Mouse (Mus musculus) liver, postnatal 0 days (tissue): ENCODE data around the gene Lrrc47. TPM values are rescaled to one million over a fixed set of nuclear protein-coding genes. Genes with fewer than 3 reads are reported as not detected.

Experiments
- ATAC-seq: fragments of 200-750 bp; cut with Nextera tagmentation; 2 replicates; pipeline ENCODE4 v1.8.0; 2017; ENCODE audit warnings: mild to moderate bottlenecking, moderate library complexity
- DNase-seq: peaks from one replicate; pipeline ENCODE4 v3.0.0-alpha.2; 2016
- H3K27ac ChIP-seq: fragments of 300-500 bp; sonication (generic); 2 replicates; pipeline ENCODE4 v1.5.1; 2014; ENCODE audit warnings: antibody characterized with exemption, moderate library complexity, mild to moderate bottlenecking, low read depth
- H3K27me3 ChIP-seq: fragments of 300-500 bp; sonication (generic); 2 replicates; pipeline ENCODE4 v1.6.1; 2014; ENCODE audit warnings: low read length, control low read depth, mixed read lengths; ENCODE audit not compliant: insufficient read depth
- H3K36me3 ChIP-seq: fragments of 300-500 bp; sonication (generic); replicated peaks from 2 replicates; pipeline ENCODE4 v1.6.1; 2014; ENCODE audit warnings: mild to moderate bottlenecking, control low read depth, low read length, moderate library complexity, mixed read lengths; ENCODE audit not compliant: insufficient read depth
- H3K4me1 ChIP-seq: fragments of 300-500 bp; sonication (generic); 2 replicates; pipeline ENCODE4 v1.6.1; 2014; ENCODE audit warnings: antibody characterized with exemption, mild to moderate bottlenecking, control low read depth; ENCODE audit not compliant: insufficient read depth
- H3K4me2 ChIP-seq: fragments of 300-500 bp; sonication (generic); 2 replicates; pipeline ENCODE4 v1.6.1; 2014; ENCODE audit warnings: low read depth, mild to moderate bottlenecking, low read length, moderate library complexity, mixed read lengths
- H3K4me3 ChIP-seq: fragments of 300-500 bp; sonication (generic); 2 replicates; pipeline ENCODE4 v1.5.1; 2014; ENCODE audit warnings: low read depth, low read length
- H3K9ac ChIP-seq: fragments of 300-500 bp; sonication (generic); replicated peaks from 2 replicates; pipeline ENCODE4 v1.6.1; 2014; ENCODE audit warnings: mild to moderate bottlenecking, moderate library complexity
- H3K9me3 ChIP-seq: fragments of 300-500 bp; sonication (generic); 2 replicates; pipeline ENCODE4 v1.6.1; 2016; ENCODE audit warnings: mild to moderate bottlenecking, control low read depth, low read length, mixed read lengths
- CTCF ChIP-seq: sonication (generic); IDR thresholded peaks from 2 replicates; pipeline ENCODE4 v1.5.1; 2016; ENCODE audit warnings: antibody characterized with exemption, low read depth
- EP300 ChIP-seq: IDR thresholded peaks from 2 replicates; pipeline ENCODE4 v1.6.1; 2016; ENCODE audit warnings: antibody characterized with exemption, low read depth, mild to moderate bottlenecking
- WGBS: fragments of 180-500 bp; shearing (Covaris S2); extraction: QIAGEN DNeasy Blood & Tissue Kit; methylation state at CpG from one replicate; pipeline ENCODE4 v1.1.7; 2014; ENCODE audit not compliant: insufficient replicate concordance; 5-methylcytosine and 5-hydroxymethylcytosine counted together
- polyA plus RNA-seq: library from polyadenylated mRNA; unstranded; fragments of >200 nt; fragmentation: Nextera tagmentation; extraction: Ambion mirVana; gene quantifications from 2 replicates; pipeline ENCODE4 v1.2.1, GENCODE M21; 2015

Lrrc47 gene
- polyA plus RNA-seq, 1 experiment from 2014 or later, result 9.4 TPM

DNA sequence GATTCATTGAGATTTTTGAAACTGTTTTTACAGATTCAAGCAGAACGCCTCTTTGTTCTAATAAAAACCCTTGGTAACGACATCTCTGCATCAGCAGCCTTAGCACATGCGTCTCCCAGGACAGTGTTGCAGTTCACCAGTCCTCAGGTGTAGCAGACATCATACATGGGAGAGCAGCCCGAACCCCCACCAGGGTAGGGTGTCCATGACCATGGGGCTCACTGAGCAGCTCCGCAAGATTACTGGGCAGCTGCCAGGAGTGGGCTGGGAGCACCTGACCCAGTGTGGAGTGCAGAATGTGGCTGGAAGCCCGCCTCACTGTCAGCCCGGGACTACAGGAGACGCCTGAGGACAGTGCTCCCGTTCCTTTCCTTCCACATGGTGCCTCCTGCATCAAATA, 9.9 kb downstream of the Lrrc47 start:
- Histone ChIP-seq H3K27ac (no peak overlapping the region), H3K4me1 (peaks cover 31% of the 10 kb centered on the region), H3K9ac (no peak overlapping the region), H3K36me3 (peaks cover 56% of the 10 kb centered on the region), H3K27me3 (no peaks in the 10 kb centered on the region), H3K9me3 (no peaks in the 10 kb centered on the region), H3K4me3 (no peak overlapping the region), H3K4me2 (no peak overlapping the region)
- no peak for DNase-seq
- 84% methylated on average over 9 of the region's 9 CpGs for WGBS
- no peak for ATAC-seq
- TF ChIP-seq EP300, result no peak
- no peak for TF ChIP-seq CTCF

GRCm38 (mm10) chr4:154022407-154022806, 10.9 kb downstream of the Lrrc47 start:
- no peak for DNase-seq
- 82% methylated on average over 4 of the region's 4 CpGs for WGBS

DNA sequence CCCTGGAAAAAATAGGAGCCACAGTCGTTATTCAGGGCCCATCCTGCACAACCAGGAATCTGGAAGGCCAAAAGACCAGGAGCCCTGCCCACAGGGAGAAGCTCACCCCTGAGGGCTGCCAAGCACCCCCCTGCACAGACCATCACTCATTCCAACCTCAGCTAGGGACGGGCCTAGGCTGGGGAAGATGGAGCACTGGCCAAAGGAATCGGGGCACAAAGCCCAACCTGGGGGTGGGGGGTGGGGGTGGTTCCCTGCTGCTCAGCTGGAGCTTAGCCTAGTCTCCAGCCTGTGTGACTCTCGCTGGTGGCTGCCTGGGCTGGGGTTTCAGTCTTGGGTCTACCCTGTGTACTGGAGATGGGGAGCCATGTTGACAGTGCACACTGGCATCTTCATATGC, 11.3 kb downstream of the Lrrc47 start:
- H3K4me3 ChIP-seq, result peak overlapping the region; percentile 84; the same call in 1 of the 2 replicates

More at GRCm38 (mm10) chr4:154022407-154022806, 10.9 kb downstream of the Lrrc47 start:
- no peak overlapping the region for H3K9ac ChIP-seq
- H3K4me2 ChIP-seq, result peak overlapping the region; percentile 94
- no peaks in the 10 kb centered on the region for H3K9me3 ChIP-seq
- peak overlapping the region; percentile 89; the same call in 1 of the 2 replicates for H3K27ac ChIP-seq
- H3K4me1 ChIP-seq, result peaks cover 31% of the 10 kb centered on the region
- ATAC-seq, result no peak
- TF ChIP-seq EP300 (no peak), CTCF (no peak)
- no peaks in the 10 kb centered on the region for H3K27me3 ChIP-seq
- H3K4me3 ChIP-seq, result no peak overlapping the region
- H3K36me3 ChIP-seq, result peaks cover 50% of the 10 kb centered on the region

GRCm38 (mm10) chr4:154023754-154024601, 12.4 kb downstream of the Lrrc47 start:
- WGBS, result 6% methylated on average over 8 of the region's 8 CpGs
- Histone ChIP-seq H3K4me1 (peaks cover 31% of the 10 kb centered on the region), H3K4me3 (peak overlapping the region; percentile 84), H3K27me3 (no peaks in the 10 kb centered on the region), H3K4me2 (peak overlapping the region; percentile 94), H3K36me3 (peaks cover 36% of the 10 kb centered on the region), H3K9ac (peak overlapping the region; percentile 86), H3K9me3 (no peaks in the 10 kb centered on the region), H3K27ac (peak overlapping the region; percentile 89)
- ATAC-seq (peak; percentile 83), DNase-seq (peak; percentile 74)
- TF ChIP-seq CTCF (no peak), EP300 (peak; percentile 91)

More for the DNA sequence above, 11.3 kb downstream of the Lrrc47 start:
- DNase-seq (no peak), ATAC-seq (no peak)
- WGBS, result 49% methylated on average over 4 of the region's 4 CpGs
- H3K36me3 ChIP-seq, result peaks cover 47% of the 10 kb centered on the region
- peaks cover 31% of the 10 kb centered on the region for H3K4me1 ChIP-seq
- no peak overlapping the region for H3K9ac ChIP-seq
- H3K27me3 ChIP-seq, result no peaks in the 10 kb centered on the region
- peak overlapping the region; percentile 89 for H3K27ac ChIP-seq
- TF ChIP-seq EP300 (no peak), CTCF (no peak)
- peak overlapping the region; percentile 94 for H3K4me2 ChIP-seq
- no peaks in the 10 kb centered on the region for H3K9me3 ChIP-seq

GRCm38 (mm10) chr4:154024729-154025521, 13.4 kb downstream of the Lrrc47 start:
- H3K4me2 ChIP-seq, result peak overlapping the region; percentile 94
- WGBS, result 18% methylated on average over 17 of the region's 17 CpGs
- H3K9ac ChIP-seq, result peak overlapping the region; percentile 86
- DNase-seq, result peak; percentile 34
- peak overlapping the region; percentile 84 for H3K4me3 ChIP-seq
- H3K36me3 ChIP-seq, result peaks cover 26% of the 10 kb centered on the region
- ATAC-seq, result peak; percentile 3; the same call in 1 of the 2 replicates
- H3K4me1 ChIP-seq, result peaks cover 31% of the 10 kb centered on the region
- TF ChIP-seq EP300, result peak; percentile 11; the same call in 1 of the 2 replicates
- no peak for TF ChIP-seq CTCF
- H3K27me3 ChIP-seq, result no peaks in the 10 kb centered on the region
- no peaks in the 10 kb centered on the region for H3K9me3 ChIP-seq
- H3K27ac ChIP-seq, result peak overlapping the region; percentile 89
